Mouse (Mus musculus) bone marrow macrophage, adult 2 months (primary cell): ENCODE data around the gene Shisal1.

Experiments used
- CTCF ChIP-seq: IDR thresholded peaks from 2 replicates; pipeline ENCODE4 v1.5.1; 2012; ENCODE audit warnings: low read depth, mild to moderate bottlenecking, low read length, moderate library complexity
- POLR2A ChIP-seq: IDR thresholded peaks from 2 replicates; pipeline ENCODE4 v1.6.1; 2012; ENCODE audit warnings: mild to moderate bottlenecking, low read depth, low read length, borderline replicate concordance

- TF ChIP-seq CTCF (no peak), POLR2A (no peak)
Measured at GRCm38 (mm10) chr15:84336281-84336817, 110.5 kb downstream of the Shisal1 start.
